14 mouse cellular contexts compared by ENCODE assay signal in the genomic region with DNA sequence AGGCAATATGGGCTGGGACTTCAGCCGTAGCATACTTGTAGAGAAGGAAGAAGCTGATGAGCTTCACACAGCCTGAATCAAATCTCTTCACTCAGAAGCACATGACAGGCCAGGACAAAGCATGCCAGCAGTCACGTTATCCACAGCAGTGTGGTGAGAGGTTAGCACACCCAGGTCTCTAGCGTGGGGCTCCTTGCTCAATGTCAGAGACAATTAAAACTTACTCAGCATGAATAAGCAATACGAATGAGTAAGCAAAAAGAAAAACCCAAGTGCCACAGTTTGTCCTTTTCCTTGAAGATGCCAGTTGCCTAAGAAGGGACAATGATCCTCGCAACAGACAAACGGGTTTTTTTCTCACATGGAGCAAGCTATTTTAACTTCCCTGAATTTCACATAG.
"Had no signal": no experiment of that assay in that cellular context is flagged by ENCODE, and none has a peak within 500 bp of the region (broad histone marks: within the 10 kb centered on the region; RNA-seq: fewer than 3 reads in every experiment).

No protein-coding gene starts in this region.

- H3K4me1 ChIP-seq: liver, embryonic 13.5 days; midbrain, embryonic 12.5 days had no signal

- H3K36me3 ChIP-seq: limb, embryonic 15.5 days; liver, embryonic 13.5 days; midbrain, embryonic 12.5 days; neural tube, embryonic 13.5 days had no signal

- H3K9me3 ChIP-seq: limb, embryonic 15.5 days; liver, embryonic 13.5 days; midbrain, embryonic 12.5 days; neural tube, embryonic 13.5 days had no signal

- ATAC-seq: liver, postnatal 0 days; midbrain, embryonic 16.5 days had no signal

- H3K4me2 ChIP-seq: limb, embryonic 15.5 days; liver, embryonic 13.5 days; midbrain, embryonic 12.5 days; neural tube, embryonic 13.5 days had no signal

- H3K4me3 ChIP-seq: limb, embryonic 15.5 days; liver, embryonic 13.5 days; midbrain, embryonic 12.5 days; neural tube, embryonic 13.5 days had no signal

- H3K27me3 ChIP-seq: limb, embryonic 15.5 days; liver, embryonic 13.5 days; midbrain, embryonic 12.5 days; neural tube, embryonic 13.5 days had no signal

- DNase-seq: kidney, adult 2 months; kidney, postnatal 36 days; layer of hippocampus, adult 9-11 months; layer of hippocampus, postnatal 36 days; liver, embryonic 13.5 days; liver, postnatal 0 days; right cerebral cortex, adult 18-20 months; right cerebral cortex, postnatal 25 days; thymus, adult 2 months; thymus, postnatal 25 days had no signal

- H3K27ac ChIP-seq: limb, embryonic 15.5 days; liver, embryonic 13.5 days; midbrain, embryonic 12.5 days; neural tube, embryonic 13.5 days had no signal

- H3K9ac ChIP-seq: limb, embryonic 15.5 days; liver, embryonic 13.5 days; liver, postnatal 0 days; midbrain, embryonic 12.5 days; neural tube, embryonic 13.5 days had no signal
